8 mouse cellular contexts compared by ENCODE assay signal in the genomic region with DNA sequence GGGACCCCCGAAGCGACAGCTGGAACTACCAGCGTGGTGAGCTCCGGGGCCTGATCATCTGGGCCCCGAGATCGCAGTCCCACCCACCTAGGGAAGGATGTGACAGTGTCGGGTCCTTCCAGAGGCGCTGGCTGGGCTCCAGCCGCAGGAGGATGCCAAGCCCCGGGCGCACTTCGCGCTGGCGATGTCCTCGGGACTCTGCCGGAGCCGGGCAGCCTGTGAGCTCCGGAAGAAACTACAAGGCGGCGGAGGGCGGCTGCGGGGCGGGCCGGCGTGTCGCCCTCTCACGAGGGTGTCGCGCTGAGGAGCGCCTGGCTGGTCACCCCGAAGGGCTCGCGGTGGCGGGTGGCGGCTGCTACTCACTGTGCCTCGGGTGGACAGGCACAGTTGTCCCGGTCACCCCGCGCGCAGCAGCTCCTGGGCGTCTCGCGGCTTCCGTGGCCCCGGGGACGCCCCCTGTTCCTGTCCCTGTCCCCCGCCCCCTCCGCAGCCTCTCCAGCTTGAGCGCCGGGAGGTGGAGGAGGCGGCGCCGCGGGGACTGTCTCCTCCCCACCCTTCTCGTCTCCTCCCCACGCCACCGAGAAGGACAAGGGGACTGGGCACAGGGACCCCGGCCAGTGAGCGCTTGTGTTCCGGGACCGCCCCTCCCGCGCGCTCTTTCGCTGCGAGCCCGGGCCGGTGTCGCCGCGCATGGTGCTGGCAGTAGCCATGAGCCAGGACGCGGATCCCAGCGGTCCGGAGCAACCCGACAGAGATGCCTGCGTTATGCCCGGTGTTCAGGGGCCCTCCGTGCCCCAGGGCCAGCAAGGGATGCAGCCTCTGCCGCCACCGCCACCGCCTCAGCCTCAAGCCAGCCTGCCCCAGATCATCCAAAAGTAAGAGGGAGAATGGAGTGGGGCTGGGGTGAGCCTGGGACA. TPM values are rescaled to one million over a fixed set of nuclear protein-coding genes. Genes with fewer than 3 reads are reported as not detected.
DNase-seq lines count a peak whose midpoint lies in the region; ATAC-seq and TF ChIP-seq lines count a peak whose summit lies in the region.

Gene Rbm20, plus strand, starts transcription at position 589 of the 917 bp plus-strand sequence.

- peak within 1 kb of the TSS; percentile 65 for H3K9ac ChIP-seq in midbrain, embryonic 11.5 days (ENCODE audit: low read length)

- no peaks in the 10 kb centered on the region for H3K4me1 ChIP-seq in bone marrow macrophage, adult 2 months (ENCODE audit: control insufficient read depth, insufficient read depth, low read length)
- peaks cover 12% of the 10 kb centered on the region for H3K4me1 ChIP-seq in midbrain, embryonic 11.5 days (ENCODE audit: control insufficient read depth, insufficient read depth, low read length)

- no peaks in the 10 kb centered on the region for H3K36me3 ChIP-seq in midbrain, embryonic 11.5 days (ENCODE audit: control insufficient read depth, insufficient read depth, low read length)

- TF ChIP-seq CTCF in bone marrow macrophage, adult 2 months (IDR thresholded peaks at IDR 0.05; ENCODE audit: low read depth, low read length): no peak

- peak; percentile 26 to 32 for DNase-seq in layer of hippocampus, postnatal 14 days (ENCODE audit: low spot score in 2 of 2)
- no peak for DNase-seq in layer of hippocampus, adult 9-11 months
- peak; percentile 34 to 49 for DNase-seq in left cerebral cortex, postnatal 36 days (ENCODE audit: low spot score in 2 of 2)
- peak; percentile 95 for DNase-seq in midbrain, embryonic 11.5 days (ENCODE audit: low spot score, missing footprints)
- DNase-seq in testis, postnatal 10 days (ENCODE audit: low spot score): peak; percentile 58

- peak within 1 kb of the TSS; percentile 94 for H3K4me2 ChIP-seq in midbrain, embryonic 11.5 days

- H3K4me3 ChIP-seq in bone marrow macrophage, adult 2 months (ENCODE audit: insufficient read depth, low read length): peak within 1 kb of the TSS; percentile 45
- peak within 1 kb of the TSS; percentile 63 for H3K4me3 ChIP-seq in midbrain, embryonic 11.5 days (ENCODE audit: low read depth, low read length)

- no peak for TF ChIP-seq POLR2A in bone marrow macrophage, adult 2 months (IDR thresholded peaks at IDR 0.05; ENCODE audit: borderline replicate concordance, low read depth, low read length)

- H3K27me3 ChIP-seq in midbrain, embryonic 11.5 days (ENCODE audit: control insufficient read depth, insufficient read depth, low read length): peaks cover 47% of the 10 kb centered on the region

- H3K9me3 ChIP-seq in midbrain, embryonic 11.5 days (ENCODE audit: control insufficient read depth, low read length): no peaks in the 10 kb centered on the region

- peak; percentile 57 for ATAC-seq in frontal cortex, adult (ENCODE audit: low TSS enrichment)
- ATAC-seq in hematopoietic stem cell, adult 5-6 weeks (replicated peaks in 1 of 2; ENCODE audit: insufficient read depth in 1 of 2, low FRiP score in 2 of 2, low TSS enrichment in 1 of 2, low read depth in 1 of 2, poor library complexity in 2 of 2, severe bottlenecking in 2 of 2): peak; percentile 13 to 46; a peak in 2 of 4 replicates
- ATAC-seq in midbrain, embryonic 11.5 days (ENCODE audit: low FRiP score): peak; percentile 85

- no peak within 1 kb of the TSS for H3K27ac ChIP-seq in bone marrow macrophage, adult 2 months (ENCODE audit: insufficient read depth, low read depth, low read length)
- H3K27ac ChIP-seq in midbrain, embryonic 11.5 days (ENCODE audit: low read depth, low read length): no peak within 1 kb of the TSS

- intact Hi-C loops in left cerebral cortex, postnatal 36 days (cut with DNase I): no loop called here

- WGBS in midbrain, embryonic 11.5 days: under 1% methylated on average over 75 of the region's 82 CpGs

RNA-seq across cellular contexts. Expression of gene Rbm20, which starts in this region (rescaled TPM):
- total RNA-seq in layer of hippocampus, postnatal 14 days (2021): 1 to 10 TPM; 3.1 TPM
- not detected in 2 replicates for polyA plus RNA-seq in bone marrow macrophage, adult 2 months (2012; ENCODE audit: insufficient read depth, insufficient read length, missing spikeins)
- total RNA-seq in hematopoietic stem cell, adult 5-6 weeks (2017): 0.06 TPM in 1 of 2 replicates, not detected in the other
- total RNA-seq in left cerebral cortex, postnatal 36 days (2021): 1 to 10 TPM; 4.4 to 5.2 TPM
- polyA plus RNA-seq in midbrain, embryonic 11.5 days (2014; fragmentation: Nextera tagmentation; extraction: Ambion mirVana): 0.73 and 1.0 TPM in 2 replicates

Comparison
In these comparisons a context has a peak if more than half of its experiments do, and no peak if none do; other contexts are left out.
1. Peak in ATAC-seq in hematopoietic stem cell, adult 5-6 weeks; RNA of the gene not detected or under 1 TPM.
2. ATAC-seq: peak in every context shown above with its lines; median percentile 85 in midbrain, embryonic 11.5 days; 57 in frontal cortex, adult; 30 in hematopoietic stem cell, adult 5-6 weeks.